Mouse (Mus musculus) liver, embryonic 16.5 days (tissue): Measurements from ENCODE around the gene Usp25. TPM values are rescaled to one million over a fixed set of nuclear protein-coding genes. Genes with fewer than 3 reads are reported as not detected.

Experiments used
- ATAC-seq: fragments of 200-750 bp; cut with Nextera tagmentation; 2 replicates; pipeline ENCODE4 v1.8.0; 2017; ENCODE audit warnings: low read depth, mild to moderate bottlenecking, moderate number of reproducible peaks, moderate library complexity
- H3K27ac ChIP-seq: fragments of 300-500 bp; sonication (generic); 2 replicates; pipeline ENCODE4 v1.5.1; 2014; ENCODE audit warnings: mild to moderate bottlenecking, low read length
- H3K27me3 ChIP-seq: fragments of 300-500 bp; sonication (generic); 2 replicates; pipeline ENCODE4 v1.6.1; 2014; ENCODE audit warnings: low read depth, low read length, mixed read lengths; ENCODE audit not compliant: control insufficient read depth, insufficient read depth
- H3K36me3 ChIP-seq: fragments of 300-500 bp; sonication (generic); 2 replicates; pipeline ENCODE4 v1.6.1; 2014; ENCODE audit warnings: mild to moderate bottlenecking; ENCODE audit not compliant: control insufficient read depth, insufficient read depth
- H3K4me1 ChIP-seq: fragments of 300-500 bp; sonication (generic); 2 replicates; pipeline ENCODE4 v1.6.1; 2014; ENCODE audit warnings: low read depth, low read length, mixed read lengths; ENCODE audit not compliant: control insufficient read depth
- H3K4me2 ChIP-seq: fragments of 300-500 bp; sonication (generic); 2 replicates; pipeline ENCODE4 v1.6.1; 2014; ENCODE audit warnings: low read depth, low read length, mixed read lengths
- H3K4me3 ChIP-seq: fragments of 300-500 bp; sonication (generic); 2 replicates; pipeline ENCODE4 v1.5.1; 2014; ENCODE audit warnings: low read depth, mild to moderate bottlenecking, low read length
- H3K9ac ChIP-seq: fragments of 300-500 bp; sonication (generic); 2 replicates; pipeline ENCODE4 v1.6.1; 2014; ENCODE audit warnings: low read depth, low read length
- H3K9me3 ChIP-seq: fragments of 300-500 bp; sonication (generic); replicated peaks from 2 replicates; pipeline ENCODE4 v1.6.1; 2016; ENCODE audit warnings: low read length; ENCODE audit not compliant: control insufficient read depth
- WGBS: fragments of 180-500 bp; shearing (Covaris S2); extraction: QIAGEN DNeasy Blood & Tissue Kit; methylation state at CpG from one replicate; pipeline ENCODE4 v1.1.7; 2014; ENCODE audit not compliant: insufficient replicate concordance; 5-methylcytosine and 5-hydroxymethylcytosine counted together
- polyA plus RNA-seq: library from polyadenylated mRNA; unstranded; fragments of >200 nt; fragmentation: Nextera tagmentation; extraction: Ambion mirVana; gene quantifications from 2 replicates; pipeline ENCODE4 v1.2.1, GENCODE M21; 2015

Usp25 gene
- polyA plus RNA-seq, 1 experiment from 2014 or later, result 25.5 TPM

- no peaks in the 10 kb centered on the region for H3K9me3 ChIP-seq
- peaks cover 13% of the 10 kb centered on the region for H3K36me3 ChIP-seq
- peak; percentile 31 for ATAC-seq
- peaks cover 65% of the 10 kb centered on the region for H3K4me1 ChIP-seq
- no peaks in the 10 kb centered on the region for H3K27me3 ChIP-seq
- peak overlapping the region; percentile 60 for H3K9ac ChIP-seq
- H3K4me3 ChIP-seq, result peak overlapping the region; percentile 56
- H3K27ac ChIP-seq, result peak overlapping the region; percentile 100
- WGBS, result 14% methylated on average over 10 of the region's 10 CpGs
- H3K4me2 ChIP-seq, result peak overlapping the region; percentile 81
These were observed 15.3 kb downstream of the Usp25 start for GRCm38 (mm10) chr16:77028687-77029417.

- WGBS, result 13% methylated on average over 2 of the region's 2 CpGs
- H3K27me3 ChIP-seq, result no peaks in the 10 kb centered on the region
- peak overlapping the region; percentile 81; the same call in 1 of the 2 replicates for H3K4me2 ChIP-seq
- peak overlapping the region; percentile 100 for H3K27ac ChIP-seq
- no peak overlapping the region for H3K4me3 ChIP-seq
- peaks cover 10% of the 10 kb centered on the region for H3K36me3 ChIP-seq
- H3K9me3 ChIP-seq, result no peaks in the 10 kb centered on the region
- ATAC-seq, result no peak
- H3K4me1 ChIP-seq, result peaks cover 50% of the 10 kb centered on the region
- H3K9ac ChIP-seq, result no peak overlapping the region
These were observed 16.9 kb downstream of the Usp25 start for GRCm38 (mm10) chr16:77030435-77030834.

DNA sequence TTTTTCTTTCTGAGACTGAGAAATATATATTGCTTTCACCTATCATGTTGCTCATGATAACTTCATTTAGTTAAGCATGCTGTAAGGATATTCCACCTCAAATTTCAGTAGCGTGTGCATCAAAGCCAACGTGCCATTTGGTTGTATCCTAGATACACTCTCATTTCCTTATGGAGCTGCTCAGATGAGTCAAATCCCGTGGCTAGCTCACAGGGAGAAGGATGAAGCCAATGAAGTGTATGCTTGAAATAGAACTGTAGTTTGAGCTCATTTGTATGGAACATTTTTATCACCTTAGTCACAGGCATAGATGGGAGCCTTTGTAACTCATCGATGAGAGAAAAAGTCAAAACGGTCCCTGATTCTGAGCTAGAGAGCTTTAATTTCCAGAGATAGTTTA, 20.8 kb downstream of the Usp25 start:
- H3K27me3 ChIP-seq, result no peaks in the 10 kb centered on the region
- peaks cover 18% of the 10 kb centered on the region for H3K4me1 ChIP-seq
- no peak overlapping the region for H3K4me3 ChIP-seq
- H3K9ac ChIP-seq, result no peak overlapping the region
- H3K9me3 ChIP-seq, result no peaks in the 10 kb centered on the region
- peaks cover 29% of the 10 kb centered on the region for H3K36me3 ChIP-seq
- H3K4me2 ChIP-seq, result no peak overlapping the region
- H3K27ac ChIP-seq, result no peak overlapping the region
- no peak for ATAC-seq
- 90% methylated on average over 5 of the region's 5 CpGs for WGBS

DNA sequence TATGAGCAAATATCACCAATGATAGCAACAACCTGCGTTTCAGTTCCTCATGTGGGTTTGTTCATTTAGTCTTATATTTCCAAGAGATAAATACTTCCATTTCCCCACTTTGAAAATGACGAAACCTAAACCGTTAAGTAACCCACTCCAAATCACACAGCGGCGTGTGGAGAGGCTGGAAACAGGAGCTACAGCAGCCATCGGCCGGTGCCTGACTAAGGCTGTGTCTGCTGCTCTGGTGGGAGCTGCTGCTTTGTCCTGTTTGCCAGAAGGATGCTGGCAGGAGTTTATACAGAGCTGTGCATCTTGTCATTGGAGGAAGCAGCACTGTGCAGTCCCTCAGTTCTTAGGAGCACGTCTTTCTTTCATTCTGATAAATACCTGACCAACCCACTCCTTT, 21.2 kb downstream of the Usp25 start:
- 82% methylated on average over 8 of the region's 8 CpGs for WGBS
- Histone ChIP-seq H3K4me3 (no peak overlapping the region), H3K9me3 (no peaks in the 10 kb centered on the region), H3K27ac (no peak overlapping the region), H3K27me3 (no peaks in the 10 kb centered on the region), H3K4me1 (peaks cover 14% of the 10 kb centered on the region), H3K9ac (no peak overlapping the region), H3K36me3 (peaks cover 31% of the 10 kb centered on the region), H3K4me2 (no peak overlapping the region)
- no peak for ATAC-seq

DNA sequence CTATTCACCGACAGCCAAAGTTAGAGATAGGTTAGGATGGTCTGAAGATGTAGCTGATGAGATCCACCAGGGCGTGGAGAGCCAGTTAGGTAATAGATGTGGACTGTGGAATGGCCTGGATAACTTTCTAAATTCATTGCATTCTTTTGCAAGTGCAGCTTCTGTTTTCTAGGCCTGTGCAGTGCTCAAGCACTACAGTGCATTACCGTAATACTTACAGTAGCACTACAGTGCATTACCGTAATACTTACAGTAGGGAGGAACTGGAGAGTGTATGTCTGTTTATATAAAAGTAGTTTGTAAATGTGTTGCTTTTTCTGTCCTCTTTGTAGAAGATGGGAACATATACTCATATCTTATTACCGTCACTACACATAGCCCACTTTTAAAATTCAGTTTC, 28.1 kb downstream of the Usp25 start:
- no peaks in the 10 kb centered on the region for H3K27me3 ChIP-seq
- WGBS, result 74% methylated on average over 5 of the region's 5 CpGs
- H3K27ac ChIP-seq, result no peak overlapping the region
- H3K36me3 ChIP-seq, result peaks cover 26% of the 10 kb centered on the region
- peaks cover 10% of the 10 kb centered on the region for H3K4me1 ChIP-seq
- H3K4me2 ChIP-seq, result no peak overlapping the region
- H3K4me3 ChIP-seq, result no peak overlapping the region
- ATAC-seq, result peak; percentile 73
- no peak overlapping the region for H3K9ac ChIP-seq
- no peaks in the 10 kb centered on the region for H3K9me3 ChIP-seq

DNA sequence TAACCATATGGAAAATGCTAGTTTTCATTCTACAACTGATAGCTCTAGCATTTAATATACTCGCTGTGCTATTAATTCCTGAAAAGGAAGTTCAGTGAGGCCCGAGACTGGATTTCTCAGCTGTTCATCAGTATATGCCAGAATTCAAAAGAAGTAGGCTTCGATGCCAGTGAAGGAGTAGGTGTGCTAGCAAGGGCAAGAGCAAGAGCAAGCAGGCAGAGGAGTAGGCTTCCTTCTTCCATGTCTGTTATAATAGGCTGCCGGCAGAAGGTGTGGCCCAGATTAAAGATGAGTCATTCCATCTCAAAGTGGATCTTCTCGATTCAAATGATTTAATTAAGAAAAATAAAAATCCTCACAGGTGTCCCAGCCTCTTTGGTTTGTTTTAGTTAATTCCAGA, 30.0 kb downstream of the Usp25 start:
- Histone ChIP-seq H3K9ac (no peak overlapping the region), H3K36me3 (peaks cover 18% of the 10 kb centered on the region), H3K9me3 (no peaks in the 10 kb centered on the region), H3K4me2 (no peak overlapping the region), H3K27me3 (no peaks in the 10 kb centered on the region), H3K4me1 (peaks cover 10% of the 10 kb centered on the region), H3K4me3 (no peak overlapping the region), H3K27ac (no peak overlapping the region)
- no peak for ATAC-seq
- 82% methylated on average over 5 of the region's 5 CpGs for WGBS

- ATAC-seq, result no peak
- peaks cover 45% of the 10 kb centered on the region for H3K36me3 ChIP-seq
- H3K4me3 ChIP-seq, result no peak overlapping the region
- WGBS, result 91% methylated on average over 2 of the region's 2 CpGs
- peaks cover 5% of the 10 kb centered on the region; the same call in 1 of the 2 replicates for H3K4me1 ChIP-seq
- H3K27ac ChIP-seq, result no peak overlapping the region
- no peaks in the 10 kb centered on the region for H3K27me3 ChIP-seq
- no peak overlapping the region for H3K9ac ChIP-seq
- no peak overlapping the region for H3K4me2 ChIP-seq
- no peaks in the 10 kb centered on the region for H3K9me3 ChIP-seq
These were observed 40.7 kb downstream of the Usp25 start for GRCm38 (mm10) chr16:77054184-77054583.

DNA sequence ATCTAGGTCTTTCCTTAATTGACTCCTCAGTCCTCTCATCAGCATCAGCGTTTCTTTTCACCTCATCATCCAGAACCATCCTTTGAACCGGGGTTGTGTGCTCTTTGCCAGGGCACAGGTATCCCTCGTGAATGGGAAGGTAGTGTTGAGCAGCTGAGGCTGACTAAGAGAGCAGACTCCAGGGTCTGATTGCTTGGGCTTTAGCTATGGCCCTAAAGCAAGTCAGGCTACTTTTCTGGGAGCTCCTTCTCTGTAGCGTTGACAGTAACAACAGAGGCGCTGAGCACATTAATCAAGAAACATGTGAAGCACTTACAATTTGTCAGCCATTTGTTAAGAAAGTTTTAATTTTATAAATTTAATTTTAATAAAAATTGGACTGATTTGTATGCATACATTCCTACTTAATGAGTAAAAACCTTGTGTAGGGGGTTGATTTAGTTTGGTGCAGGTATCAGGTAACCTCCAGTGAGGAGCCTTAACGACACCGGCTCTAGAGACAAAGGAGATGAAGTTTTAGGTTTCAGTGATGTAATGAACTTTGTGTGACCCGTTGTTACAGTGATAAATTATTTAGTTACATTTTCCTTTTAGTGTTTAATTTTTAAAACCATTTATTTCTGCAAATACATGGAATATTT, 42.1 kb downstream of the Usp25 start:
- no peak for ATAC-seq
- H3K36me3 ChIP-seq, result peaks cover 42% of the 10 kb centered on the region

GRCm38 (mm10) chr16:77056160-77056520, 42.6 kb downstream of the Usp25 start:
- H3K4me3 ChIP-seq, result no peak overlapping the region
- H3K27me3 ChIP-seq, result no peaks in the 10 kb centered on the region
- H3K9ac ChIP-seq, result no peak overlapping the region
- ATAC-seq, result no peak
- H3K9me3 ChIP-seq, result no peaks in the 10 kb centered on the region
- 92% methylated on average over 8 of the region's 8 CpGs for WGBS
- peaks cover 7% of the 10 kb centered on the region; the same call in 1 of the 2 replicates for H3K4me1 ChIP-seq
- peaks cover 43% of the 10 kb centered on the region for H3K36me3 ChIP-seq
- H3K4me2 ChIP-seq, result no peak overlapping the region
- no peak overlapping the region for H3K27ac ChIP-seq

More for the DNA sequence above, 42.1 kb downstream of the Usp25 start:
- Histone ChIP-seq H3K4me3 (no peak overlapping the region), H3K9me3 (no peaks in the 10 kb centered on the region), H3K4me1 (peaks cover 7% of the 10 kb centered on the region; the same call in 1 of the 2 replicates), H3K27me3 (no peaks in the 10 kb centered on the region), H3K4me2 (no peak overlapping the region), H3K9ac (no peak overlapping the region), H3K27ac (no peak overlapping the region)
- 86% methylated on average over 8 of the region's 8 CpGs for WGBS
